Mouse (Mus musculus) fibroblast of lung, adult 2 months (primary cell): Measurements from ENCODE around the gene Fbxl3.

Experiments
- DNase-seq: peaks from one replicate; pipeline ENCODE4 v3.0.0-alpha.2; 2011; ENCODE audit warnings: low read depth

Fbxl3 gene

DNA sequence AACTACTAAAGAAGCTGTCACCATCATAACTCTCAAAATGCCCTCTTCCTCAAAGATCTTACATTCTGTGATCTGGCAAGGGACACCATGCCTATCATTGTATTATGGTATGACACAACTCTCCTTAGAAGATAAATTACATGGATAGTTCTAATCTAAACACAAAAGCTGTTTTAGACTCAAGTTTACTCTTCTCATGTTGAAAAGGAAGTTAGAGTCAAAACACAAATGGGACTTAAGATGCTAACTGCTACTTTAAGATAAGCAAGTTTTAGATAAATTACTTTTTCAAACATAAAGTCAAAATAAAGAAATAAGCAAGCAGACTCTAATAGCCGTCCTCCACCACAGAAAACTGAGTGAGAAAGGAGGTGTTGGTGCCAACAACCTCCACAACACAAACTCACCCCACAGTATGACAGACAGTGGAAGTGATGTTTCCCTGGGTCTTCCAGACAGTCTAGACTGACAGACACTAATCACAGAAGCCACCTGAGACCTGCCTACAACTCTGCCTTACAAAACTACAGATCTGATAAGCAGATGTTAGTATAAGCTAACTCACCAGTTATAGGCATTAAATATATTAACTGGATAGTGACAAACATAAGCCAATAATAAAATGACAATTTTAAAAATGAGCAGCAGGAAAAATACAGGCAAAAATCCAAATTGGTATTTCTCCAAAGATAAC, 13.4 kb downstream of the Fbxl3 start:
- no peak for DNase-seq

DNA sequence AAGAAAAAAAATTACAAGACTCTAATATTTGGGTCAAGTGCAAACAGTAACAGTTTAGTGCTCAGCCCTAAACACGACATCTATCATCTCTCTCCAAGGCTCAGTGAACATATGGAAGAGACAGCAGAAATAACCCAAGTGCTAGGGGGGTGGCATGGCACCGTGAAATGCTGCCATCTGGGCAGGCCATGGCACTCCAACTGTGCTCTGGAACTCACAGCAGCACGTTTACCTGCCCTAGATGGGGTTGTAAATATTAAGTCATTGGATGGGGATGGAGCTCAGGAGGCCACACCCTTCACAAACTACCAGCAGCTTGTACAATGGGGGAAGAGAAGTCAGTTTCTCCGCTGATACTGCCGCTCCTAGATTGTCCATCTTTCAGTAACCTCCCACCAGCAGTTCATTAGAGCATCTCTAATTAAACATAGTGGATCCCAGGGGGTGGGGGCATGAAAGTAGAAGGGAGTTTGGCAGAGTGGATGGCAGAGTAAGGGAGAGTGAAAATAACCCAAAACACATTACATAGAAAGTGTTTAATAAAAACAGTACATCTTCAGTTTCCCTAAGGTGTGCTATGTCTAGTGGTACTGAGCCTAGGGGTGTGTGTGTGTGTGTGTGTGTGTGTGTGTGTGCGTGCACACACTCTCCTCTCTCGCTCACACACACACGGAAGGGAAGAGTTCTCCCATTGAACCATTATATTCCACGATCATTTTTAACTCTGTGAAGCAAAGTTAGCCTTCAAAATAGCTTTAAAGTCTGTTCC, 20.0 kb downstream of the Fbxl3 start:
- no peak for DNase-seq

DNA sequence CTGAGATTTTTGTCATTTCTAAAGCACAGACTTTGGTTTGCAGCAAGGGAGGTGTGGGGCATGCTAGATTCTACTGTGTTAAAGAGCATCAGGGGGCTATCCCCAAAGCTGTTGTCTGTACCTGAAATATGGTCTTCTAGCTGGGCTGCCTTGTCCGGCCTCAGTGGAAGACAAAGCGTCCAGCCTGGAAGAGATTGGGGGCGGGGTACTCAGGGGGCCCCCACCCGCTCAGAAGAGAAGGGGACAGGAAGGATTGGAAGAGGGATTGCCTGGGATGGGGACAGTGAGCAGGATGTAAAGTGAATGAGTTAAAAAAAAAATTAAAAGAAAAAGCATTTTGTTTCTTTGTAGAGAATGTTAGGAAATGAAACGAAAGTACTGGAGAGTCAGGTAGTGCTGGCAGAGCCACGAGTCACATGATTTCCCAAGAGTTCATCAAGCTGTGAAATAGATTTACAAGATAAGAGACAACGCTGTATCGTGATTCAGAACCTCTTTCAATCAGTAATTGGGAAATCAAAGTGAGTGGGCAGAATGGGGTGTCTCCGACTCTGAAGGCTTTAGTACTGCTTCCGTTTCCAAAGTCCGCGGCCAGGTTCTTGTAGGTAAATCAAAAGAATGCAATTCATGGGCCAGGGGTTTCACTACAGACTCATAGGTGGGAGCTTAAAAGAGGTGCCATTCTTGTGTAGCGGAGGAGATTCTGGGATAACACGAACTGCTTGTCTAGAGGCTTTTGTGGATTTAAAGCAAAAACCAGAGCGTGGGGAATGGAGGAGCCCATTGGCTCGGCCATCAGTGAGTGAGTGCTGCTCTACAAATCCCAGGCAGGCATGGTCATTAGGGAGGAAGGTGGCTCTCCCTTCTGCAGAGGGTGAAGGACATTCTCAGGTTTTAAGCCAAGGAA, 21.1 kb downstream of the Fbxl3 start:
- no peak for DNase-seq

DNA sequence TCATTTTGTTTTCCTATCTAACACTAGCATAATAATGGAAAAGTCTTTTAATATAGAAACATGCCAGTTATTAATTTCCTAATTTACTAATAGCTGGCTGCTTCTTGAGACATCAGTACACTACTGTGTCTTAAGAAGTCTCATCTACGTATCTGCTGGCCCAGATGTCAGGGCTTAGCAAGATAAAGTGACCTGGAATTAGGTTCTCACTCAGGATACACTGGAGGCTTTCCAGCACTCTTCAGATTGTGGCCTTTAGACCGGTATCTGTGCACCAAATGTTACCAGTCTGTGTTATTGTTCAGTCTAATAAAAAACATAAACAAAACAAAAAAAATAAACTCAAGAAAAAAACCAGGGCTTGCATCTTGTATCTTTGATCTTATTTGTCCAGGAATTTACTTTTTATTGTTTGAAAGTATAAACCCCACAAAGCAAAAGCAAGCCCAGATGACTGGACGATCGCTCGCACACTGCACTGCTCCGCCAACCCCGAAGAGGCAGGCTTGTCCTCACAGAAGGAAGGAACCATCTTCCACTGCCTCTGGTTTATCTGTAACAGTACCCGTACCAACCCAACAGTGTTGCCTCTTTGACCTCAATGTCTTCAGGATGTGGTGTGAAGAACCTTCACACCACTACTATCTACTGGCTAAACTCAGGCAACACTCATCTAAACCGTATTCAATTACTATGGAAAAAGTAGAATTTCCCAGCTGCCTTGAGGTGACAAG, 21.9 kb downstream of the Fbxl3 start:
- DNase-seq = no peak

DNA sequence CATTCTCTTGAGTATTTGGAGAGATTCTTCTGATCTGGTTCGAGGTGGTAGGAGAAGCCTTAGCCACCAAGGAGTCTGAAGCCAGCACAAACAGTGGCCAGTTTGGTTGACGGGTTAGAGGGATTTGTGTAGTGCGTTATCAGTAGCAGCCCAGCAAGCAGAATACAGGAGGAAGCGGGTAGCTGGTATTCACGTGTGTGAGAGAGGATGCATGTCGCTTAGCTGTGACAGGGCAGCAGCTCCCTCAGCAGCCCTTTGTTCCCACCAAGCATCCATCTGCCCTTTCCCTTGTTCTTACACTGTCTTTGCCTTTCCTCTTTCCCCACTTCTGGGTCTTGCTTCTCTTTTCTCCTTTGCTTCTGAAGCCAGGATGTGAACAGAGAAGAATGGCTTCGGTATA, 24.2 kb downstream of the Fbxl3 start:
- no peak for DNase-seq

DNA sequence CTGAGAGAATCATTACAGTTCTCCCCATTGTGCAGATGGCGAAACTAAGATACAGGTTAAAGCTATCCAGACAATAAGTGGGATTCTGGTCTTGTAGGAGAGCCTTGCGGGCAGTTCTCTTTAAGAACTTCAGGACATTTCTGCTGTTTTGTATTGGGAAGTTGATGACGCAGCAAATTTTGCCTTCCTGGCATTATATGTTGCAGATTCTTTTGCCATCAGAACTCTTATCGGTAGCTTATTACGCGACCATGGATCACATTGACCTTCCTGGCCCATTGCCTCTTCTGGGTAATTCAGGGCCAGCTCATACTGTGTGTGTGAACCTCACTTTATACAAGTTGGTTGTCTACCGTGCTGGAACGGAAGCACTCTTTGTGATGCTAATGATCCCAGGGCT, 25.5 kb downstream of the Fbxl3 start:
- DNase-seq = no peak

DNA sequence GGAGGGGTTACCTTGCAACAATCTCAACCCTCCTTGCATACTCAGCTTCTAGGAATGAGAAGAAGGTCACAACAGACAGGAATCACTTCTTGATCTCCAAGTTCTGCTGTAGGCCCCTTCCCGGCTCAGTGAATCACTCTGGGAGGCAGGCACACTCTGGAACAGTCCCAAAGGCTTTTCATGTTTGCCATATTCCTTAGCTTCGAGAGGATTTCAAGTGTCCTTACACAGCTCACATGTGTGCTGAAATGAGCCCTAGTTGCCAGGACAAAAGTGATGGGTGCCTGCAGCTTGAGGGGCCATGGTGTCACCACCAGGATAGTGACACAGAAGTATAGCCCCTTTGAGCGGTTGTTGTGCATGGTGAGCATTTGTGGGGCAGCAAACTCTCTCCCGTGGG, 26.6 kb downstream of the Fbxl3 start:
- DNase-seq = no peak

DNA sequence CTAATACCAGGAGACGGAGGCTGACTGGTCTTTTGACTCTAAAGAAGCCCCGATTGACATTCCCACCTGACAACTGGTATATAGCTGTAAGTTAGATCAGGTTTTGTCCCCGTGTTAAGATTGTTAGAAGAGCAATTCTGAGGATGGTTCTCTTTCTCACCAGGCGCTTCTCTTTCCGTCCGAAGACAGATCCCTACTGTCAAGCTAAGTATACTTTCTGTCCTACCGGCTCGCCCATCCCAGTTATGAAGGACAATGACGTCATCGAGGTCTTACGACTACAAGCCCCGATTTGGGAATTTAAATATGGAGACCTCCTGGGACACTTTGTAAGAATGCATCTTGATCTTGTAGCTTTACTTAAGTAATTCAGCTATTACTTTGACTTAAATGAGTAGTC, 27.9 kb downstream of the Fbxl3 start:
- no peak for DNase-seq

DNA sequence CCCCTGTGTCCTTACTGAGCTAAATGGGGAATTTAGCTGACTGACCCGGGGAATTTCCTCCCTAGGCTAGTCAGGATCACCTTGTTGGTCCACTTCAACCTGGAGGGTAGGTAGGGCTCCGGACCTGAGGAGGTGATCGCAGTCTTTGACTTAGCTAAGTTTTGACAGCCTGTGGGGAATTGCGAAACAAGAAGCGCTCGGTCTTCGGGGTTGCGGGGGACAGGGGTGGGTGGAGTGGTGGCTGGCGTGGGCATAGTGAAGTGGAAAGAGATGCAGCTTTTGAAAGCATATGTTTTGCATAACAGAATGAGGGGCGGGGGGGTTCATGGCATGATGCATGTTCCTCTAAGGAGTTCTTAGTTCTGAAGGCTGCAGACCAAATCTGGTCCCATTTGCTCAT, 28.6 kb downstream of the Fbxl3 start:
- DNase-seq = no peak

DNA sequence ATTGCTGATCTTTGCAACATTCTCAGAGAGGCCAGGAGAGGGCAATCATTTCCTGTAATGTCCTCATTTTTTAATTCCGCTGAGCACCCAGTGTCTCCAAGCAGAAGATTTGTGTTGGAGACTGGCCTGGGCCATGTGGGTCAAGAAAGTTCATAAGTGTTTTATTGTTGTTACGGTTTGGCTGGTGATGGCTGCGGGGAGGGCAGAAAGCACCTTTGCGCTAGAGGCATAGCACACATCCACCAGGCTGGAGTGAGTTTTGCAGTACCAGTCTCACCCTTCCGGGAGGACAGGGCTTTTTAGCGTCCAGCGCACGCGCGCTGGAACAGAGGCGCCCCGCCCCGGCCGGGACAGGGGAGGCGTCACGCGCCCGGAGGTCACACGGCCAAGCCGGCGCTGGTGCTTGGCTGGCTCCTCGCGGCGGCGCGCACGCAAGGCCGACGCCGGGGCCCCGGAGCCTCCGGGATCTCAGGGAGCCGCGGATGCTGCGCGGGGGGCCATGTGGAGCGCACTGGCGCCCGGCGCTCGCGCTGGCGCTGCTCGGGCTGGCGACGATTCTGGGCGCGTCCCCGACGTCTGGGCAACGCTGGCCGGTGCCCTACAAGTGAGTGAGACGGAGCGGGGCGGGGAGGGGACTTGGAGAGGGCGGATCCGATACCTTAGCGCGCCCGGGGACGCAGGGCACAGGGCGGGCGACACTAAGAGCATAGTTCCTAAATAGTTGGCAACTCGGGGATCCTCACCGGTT, 29.3 kb downstream of the Fbxl3 start, which contains the start of gene Cln5:
Gene Cln5 (plus strand): TSS at position 353 of the 748 bp plus-strand sequence.
- peak; percentile 93 for DNase-seq

DNA sequence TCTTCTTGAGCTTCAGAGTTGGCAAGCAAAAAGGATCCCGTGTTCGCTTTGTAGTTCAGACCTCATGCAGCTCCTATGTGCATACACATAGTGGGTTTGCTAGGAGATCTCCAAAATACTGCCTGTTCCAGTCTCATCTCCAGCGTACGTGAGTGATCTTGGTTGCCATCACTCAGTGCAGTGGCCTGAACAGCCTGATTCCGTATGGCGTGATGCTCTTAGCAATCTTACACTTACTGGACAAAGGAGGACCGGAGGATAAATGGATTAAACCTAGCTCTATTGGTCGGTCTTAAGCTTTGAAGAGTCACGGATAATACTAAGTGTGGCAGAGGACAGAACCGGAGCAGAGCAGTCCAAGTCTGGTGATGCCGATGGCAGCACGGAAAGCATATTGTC, 29.9 kb downstream of the Fbxl3 start:
- DNase-seq = no peak

DNA sequence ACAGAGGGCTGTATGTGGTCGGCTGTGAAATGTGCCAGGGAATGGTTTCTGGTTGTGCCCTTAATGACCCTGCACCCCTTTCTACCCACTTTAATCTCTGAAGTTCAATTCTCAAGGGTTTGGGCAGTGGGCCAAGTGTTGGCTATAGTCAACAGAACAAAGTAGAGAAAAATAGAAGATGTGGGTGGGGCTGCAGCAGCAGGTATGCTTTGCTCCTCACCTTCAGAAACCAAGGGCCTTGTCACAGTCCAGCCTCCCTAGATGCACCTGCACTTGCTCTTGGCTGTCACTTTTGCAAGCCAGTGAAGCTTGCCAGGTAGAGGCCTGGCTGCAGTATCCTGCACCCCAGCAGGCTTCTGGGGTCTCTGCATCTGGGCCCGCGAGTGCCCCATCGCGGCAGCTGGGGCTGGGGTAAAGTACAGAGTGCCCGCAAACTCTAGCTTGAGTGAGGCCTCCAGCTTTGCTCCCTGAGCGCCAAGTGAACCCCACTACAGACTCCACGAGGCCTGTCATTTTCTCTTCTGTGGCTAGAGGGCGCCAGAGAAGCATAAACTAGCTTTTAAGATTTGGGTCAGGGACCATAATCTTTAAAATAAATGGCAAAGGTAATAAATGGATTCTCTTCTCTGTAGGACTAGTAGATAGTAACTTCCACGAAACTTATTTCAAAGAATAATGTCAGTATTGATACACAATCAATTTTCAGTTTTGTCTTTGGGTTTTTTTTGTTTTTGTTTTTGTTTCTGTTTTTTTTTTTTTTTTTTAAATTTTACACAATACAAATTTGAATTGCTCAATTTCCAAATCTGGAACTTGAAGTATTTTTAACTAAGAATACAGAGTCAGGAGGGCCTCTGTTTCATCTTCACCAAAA, 33.8 kb downstream of the Fbxl3 start:
- no peak for DNase-seq

DNA sequence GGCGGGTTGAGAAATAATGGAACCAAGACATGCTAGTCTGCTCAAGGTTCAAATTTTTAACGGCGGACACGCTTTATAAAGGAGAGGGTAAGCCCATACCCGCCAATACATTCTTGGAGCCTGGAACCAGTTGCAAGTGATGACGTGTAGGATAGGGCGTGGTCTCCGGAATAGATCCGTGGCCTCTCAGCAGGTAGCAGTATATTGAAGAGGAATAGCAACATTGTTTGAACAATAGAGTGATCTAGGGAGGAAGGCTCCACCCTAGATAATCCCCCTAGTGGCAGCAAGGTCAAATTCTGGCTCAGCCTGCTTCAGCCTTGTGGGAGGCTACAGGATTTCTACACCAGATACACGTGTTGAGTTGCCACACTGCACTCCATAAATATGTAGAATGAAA, 39.9 kb downstream of the Fbxl3 start:
- DNase-seq = no peak

DNA sequence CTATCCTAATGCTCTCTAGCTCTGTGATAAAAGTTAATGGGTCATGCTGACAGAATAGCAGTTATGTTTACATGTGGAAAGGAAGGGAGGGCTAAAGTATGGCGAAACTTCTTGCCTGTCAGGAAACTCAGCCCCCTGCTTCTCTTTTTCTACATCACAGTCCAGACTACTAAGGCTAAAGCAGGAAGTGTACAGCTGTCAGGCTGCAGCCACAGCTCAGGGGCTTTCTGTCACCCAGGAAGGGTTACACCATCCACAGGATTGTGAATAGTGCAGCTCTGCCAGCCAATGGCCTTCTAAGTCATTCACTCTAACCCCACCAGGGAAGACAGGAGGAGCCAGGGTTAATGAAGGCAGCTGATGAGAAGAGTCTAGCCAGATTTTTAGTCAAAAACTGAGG, 40.4 kb downstream of the Fbxl3 start:
- DNase-seq = no peak

DNA sequence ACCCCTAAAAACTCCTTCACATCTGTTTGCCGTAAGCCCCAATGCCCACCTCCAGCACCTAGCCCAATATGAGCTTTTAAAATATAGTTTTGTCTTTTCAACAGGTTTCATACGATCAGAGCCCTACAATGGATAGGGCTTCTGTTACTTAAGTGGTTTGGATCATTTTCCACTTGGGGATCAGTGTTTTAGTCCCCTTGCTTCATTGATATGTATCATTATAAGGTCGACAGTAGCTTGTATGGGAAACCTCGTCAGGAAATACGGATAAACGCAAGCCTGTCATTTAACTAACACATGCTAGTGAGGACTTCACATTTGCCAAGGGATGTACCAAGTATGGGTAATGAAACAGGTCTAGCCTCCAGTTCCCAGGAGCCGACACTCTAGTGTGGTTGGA, 42.8 kb downstream of the Fbxl3 start:
- no peak for DNase-seq

DNA sequence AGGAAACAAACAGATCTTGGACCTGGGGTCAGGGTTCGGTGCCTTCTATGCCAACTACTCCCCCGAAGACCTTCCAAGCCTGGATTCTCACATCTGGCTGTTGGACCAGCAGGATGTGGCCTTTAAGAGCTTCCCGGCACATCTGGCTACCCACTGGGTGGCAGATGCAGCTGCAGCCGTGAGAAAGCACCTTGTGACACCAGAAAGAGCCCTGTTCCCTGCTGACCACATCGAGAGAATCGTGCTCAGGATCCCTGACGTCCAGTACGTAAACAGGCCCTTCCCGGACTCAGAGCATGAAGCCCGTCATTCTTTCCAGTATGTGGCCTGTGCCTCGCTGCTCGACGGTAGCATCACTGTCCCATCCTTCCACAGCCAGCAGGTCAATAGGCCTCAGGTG, 44.6 kb downstream of the Fbxl3 start:
- DNase-seq = no peak

DNA sequence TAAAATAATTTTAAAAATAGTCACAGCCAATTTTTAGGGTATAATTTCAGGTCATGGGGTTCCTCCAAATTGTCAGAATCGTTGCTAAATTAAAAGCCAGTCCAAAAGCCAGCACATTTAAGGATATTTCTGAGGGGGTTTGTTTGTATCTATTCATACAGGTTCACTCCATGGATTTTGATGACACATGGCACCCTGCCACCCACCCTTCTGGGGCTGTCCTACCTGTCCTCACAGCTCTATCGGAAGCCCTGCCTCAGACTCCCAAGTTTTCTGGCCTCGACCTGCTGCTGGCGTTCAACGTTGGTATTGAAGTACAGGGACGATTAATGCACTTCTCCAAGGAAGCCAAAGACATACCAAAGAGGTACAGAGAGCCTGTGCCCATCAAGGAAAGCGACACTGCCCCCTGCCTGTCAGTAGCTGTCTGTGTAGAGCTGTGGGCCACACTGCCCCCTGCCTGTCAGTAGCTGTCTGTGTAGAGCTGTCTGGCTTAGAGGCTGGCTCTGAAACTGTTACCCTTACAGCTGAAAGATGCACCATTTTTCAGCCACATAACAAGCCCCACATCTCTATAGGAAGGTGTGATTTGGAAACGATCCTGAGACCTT, 48.1 kb downstream of the Fbxl3 start:
- DNase-seq = no peak

DNA sequence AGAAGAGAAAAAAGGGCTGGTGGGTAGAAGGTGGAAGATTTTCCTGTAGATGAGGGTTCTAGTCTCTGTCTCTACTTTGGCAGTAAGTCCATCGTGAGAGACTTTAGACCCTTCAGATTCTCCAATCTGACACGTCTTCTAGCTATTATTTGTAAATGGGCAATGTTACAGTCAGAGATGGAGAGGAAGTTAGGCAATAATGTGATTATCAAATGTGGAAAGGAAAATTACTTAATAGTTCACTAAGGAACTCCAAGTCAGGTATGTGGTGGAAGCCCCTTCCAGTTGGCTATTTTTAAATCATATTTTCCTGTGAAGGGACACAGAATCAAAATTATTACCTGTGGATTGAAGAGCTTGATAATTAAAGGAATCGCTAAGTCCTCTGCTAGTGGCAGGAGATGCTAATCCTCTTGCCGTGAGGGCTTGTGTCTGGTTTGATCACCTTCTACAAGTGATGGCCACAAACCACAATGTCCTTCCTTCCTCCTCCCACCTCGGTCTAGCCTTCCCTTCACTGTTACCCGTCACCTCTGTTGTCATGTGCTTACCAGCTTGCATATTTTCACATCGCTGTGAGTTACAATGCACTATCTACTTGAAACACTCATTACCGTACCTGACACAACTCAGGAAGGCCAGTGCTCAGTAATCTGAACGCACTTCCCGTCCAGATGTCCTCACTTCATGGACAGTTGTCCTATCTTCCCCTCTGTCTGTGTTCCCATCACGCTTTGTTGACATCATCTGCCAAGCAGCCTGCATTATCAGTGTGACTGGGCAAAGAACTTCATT, 50.9 kb downstream of the Fbxl3 start:
- no peak for DNase-seq

DNA sequence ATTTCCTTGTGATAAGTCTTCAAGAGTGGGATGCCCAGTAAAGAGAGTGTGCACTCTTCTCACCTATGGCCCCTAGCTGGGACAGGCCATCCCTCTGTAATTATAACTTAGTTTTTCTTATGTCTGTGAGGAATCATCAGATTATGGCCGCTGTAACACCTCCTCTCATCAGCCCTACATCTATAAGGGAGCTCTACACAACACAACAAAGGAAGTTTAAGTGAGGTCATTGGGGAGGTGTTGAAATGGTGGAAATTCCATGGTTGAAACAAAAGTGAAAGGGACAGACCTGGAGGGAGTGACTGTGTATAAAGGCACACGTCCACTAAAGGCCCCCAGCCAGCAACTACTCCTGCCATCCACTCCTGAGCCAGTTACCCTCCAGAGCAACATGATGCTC, 52.7 kb downstream of the Fbxl3 start, which contains the start of gene Acod1:
Gene Acod1 (plus strand): TSS at position 301 of the 400 bp plus-strand sequence.
- no peak for DNase-seq
